Mouse (Mus musculus): ENCODE measurements at regions not wholly inside any gene's neighbourhood (a gene's known extent, or its start where the extent isn't known, plus 50 kb on each side); places are given as distances from the start of the nearest gene placed in this dataset.

DNA sequence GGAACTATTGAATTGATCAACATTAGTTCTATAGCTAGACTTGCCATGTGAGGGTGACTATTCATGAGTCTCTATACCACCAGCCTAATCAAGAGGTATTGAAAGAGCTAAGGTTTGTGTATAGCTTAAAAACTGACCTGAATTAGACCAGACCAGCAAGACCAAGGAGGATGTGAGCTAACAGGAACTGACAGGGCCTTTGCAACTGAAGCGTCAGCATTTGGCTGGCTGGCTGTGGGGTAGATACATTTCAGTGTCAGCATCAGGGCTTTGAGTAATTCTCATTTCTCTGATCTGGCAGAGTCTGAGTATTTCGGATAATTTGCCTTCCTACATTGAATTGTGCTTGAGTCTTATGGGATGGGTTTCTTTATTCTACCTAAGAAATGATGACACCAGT lies 152.8 kb upstream of the Zeb2 start:
- TF ChIP-seq CTCF (IDR thresholded peaks at IDR 0.05; ENCODE audit: control insufficient read depth, insufficient read depth, low read length) = no peak
- no peak for TF ChIP-seq POLR2A (IDR thresholded peaks at IDR 0.05; ENCODE audit: borderline replicate concordance, control insufficient read depth, low read depth, low read length)
